Mouse (Mus musculus): ENCODE results near the gene Onecut3. TPM values are rescaled to one million over a fixed set of nuclear protein-coding genes. Genes with fewer than 3 reads are reported as not detected.

Onecut3 gene
- polyA plus RNA-seq, 1 experiment from 2014 or later: not detected

DNA sequence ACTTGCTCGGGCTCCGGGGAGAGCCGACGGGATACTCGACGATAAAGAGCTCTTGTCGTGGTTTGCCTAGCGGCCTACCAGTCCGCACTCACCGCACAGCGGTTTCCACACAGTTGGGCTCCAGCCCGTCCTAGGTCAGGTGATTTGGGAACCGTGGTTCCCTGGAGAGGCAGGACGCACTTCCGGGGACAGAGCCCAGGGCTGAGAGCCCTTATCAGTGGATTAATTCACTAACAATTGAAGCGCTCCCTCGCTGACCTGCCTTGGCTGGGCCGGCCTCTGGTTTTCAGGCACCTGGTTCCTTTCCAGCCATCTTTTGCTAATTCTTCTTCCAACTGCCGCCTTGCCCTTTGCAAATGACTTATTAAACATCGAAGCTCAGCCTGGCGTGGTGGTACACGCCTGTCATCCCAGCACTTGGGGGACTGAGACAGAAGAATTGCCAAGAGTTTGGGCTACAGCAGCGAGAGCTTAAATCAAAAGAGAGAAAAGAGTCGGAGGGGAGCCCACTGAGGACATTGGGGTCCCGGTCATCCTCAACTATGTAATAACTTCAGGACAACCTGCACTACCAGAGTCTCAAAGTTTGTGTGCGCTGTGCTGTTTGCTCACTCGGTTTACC is 9.1 kb downstream of the Onecut3 start:
- H3K4me3 ChIP-seq (replicated peaks): no peak overlapping the region
- no peaks in the 10 kb centered on the region for H3K9me3 ChIP-seq (replicated peaks)
- WGBS (ENCODE audit: insufficient replicate concordance): 3% methylated on average over 27 of the region's 27 CpGs
- no peak overlapping the region for H3K9ac ChIP-seq
- no peak overlapping the region for H3K27ac ChIP-seq (replicated peaks)
- H3K4me2 ChIP-seq: no peak overlapping the region
- H3K27me3 ChIP-seq: peaks cover 96% of the 10 kb centered on the region
- H3K36me3 ChIP-seq (replicated peaks): no peaks in the 10 kb centered on the region
- no peak for ATAC-seq (ENCODE audit: insufficient read depth)
- peaks cover 15% of the 10 kb centered on the region for H3K4me1 ChIP-seq (replicated peaks)

GRCm38 (mm10) chr10:80504724-80505123 is 10.1 kb downstream of the Onecut3 start:
- H3K4me1 ChIP-seq (replicated peaks): peaks cover 18% of the 10 kb centered on the region
- H3K4me2 ChIP-seq: no peak overlapping the region
- H3K9ac ChIP-seq: no peak overlapping the region
- 5% methylated on average over 9 of the region's 9 CpGs for WGBS (ENCODE audit: insufficient replicate concordance)
- no peak overlapping the region for H3K4me3 ChIP-seq (replicated peaks)
- peaks cover 96% of the 10 kb centered on the region for H3K27me3 ChIP-seq
- no peaks in the 10 kb centered on the region for H3K9me3 ChIP-seq (replicated peaks)
- ATAC-seq (ENCODE audit: insufficient read depth): no peak
- H3K27ac ChIP-seq (replicated peaks): no peak overlapping the region
- no peaks in the 10 kb centered on the region for H3K36me3 ChIP-seq (replicated peaks)

DNA sequence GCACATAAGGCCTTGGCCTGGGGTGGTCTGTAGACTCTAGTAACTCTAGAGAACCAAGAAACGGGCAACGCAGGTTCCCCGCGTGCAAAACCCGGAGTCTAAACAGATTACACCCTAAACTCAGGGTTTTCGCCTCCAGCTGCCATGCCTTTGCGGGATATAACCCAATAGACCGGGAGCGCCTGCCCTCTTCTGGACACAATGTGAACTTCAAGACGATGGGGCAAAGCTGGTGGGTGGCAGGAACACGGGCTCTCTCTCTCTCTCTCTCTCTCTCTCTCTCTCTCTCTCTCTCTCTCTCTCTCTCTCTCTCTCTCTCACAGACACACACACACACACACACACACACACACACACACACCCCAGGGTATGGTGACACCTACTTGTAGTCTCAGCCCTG is 11.6 kb downstream of the Onecut3 start:
- Histone ChIP-seq H3K4me2 (no peak overlapping the region), H3K4me3 (replicated peaks) (no peak overlapping the region), H3K4me1 (replicated peaks) (peaks cover 20% of the 10 kb centered on the region), H3K9ac (no peak overlapping the region), H3K9me3 (replicated peaks) (no peaks in the 10 kb centered on the region), H3K36me3 (replicated peaks) (no peaks in the 10 kb centered on the region), H3K27ac (replicated peaks) (no peak overlapping the region), H3K27me3 (peaks cover 95% of the 10 kb centered on the region)
- no peak for ATAC-seq (ENCODE audit: insufficient read depth)
- whole genome bisulfite sequencing (ENCODE audit: insufficient replicate concordance): under 1% methylated on average over 11 of the region's 11 CpGs

DNA sequence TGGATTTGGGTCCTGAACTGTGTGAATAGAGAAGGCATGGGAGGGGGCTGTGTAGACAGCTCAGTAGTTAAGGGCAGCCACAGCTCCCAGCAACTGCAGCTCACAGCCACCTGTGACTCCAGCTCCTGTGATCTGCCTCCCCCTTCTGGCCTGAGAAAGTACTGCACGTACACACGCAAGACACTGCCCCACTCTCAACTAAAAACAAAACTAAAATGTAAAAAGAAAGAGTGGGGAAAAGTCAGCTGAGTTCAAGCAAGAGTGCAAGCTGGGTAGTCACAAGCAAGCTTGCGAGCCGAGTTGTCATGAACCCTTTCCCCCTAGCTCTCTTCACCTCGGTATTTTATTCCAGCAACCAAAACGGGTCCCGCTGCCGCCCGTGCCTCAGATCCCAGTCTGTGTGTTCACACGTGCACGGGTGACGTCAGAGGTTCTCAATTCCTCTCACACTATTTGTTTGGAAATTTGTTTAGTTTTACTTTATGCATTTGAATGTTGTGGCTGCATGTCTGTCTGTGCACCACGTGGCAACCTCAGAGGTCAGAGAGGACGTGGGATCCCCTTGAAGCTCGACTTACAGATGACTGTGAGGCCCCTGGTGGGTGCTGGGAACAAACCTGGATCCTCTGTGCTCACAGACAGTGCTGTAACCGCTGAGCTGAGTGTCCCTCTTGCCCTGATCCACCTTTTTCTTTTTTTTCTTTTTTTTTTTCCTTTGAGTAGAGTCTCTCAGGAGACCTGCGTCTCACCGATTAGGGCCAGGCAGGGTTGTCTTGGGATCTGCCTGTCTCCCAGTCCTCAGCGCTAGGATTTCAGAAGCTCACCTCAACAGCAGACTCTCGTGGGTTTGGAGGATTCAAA is 15.0 kb downstream of the Onecut3 start:
- Histone ChIP-seq H3K9ac (peak overlapping the region; percentile 28; the same call in 1 of the 2 replicates), H3K27me3 (peaks cover 96% of the 10 kb centered on the region), H3K4me3 (replicated peaks) (peak overlapping the region; percentile 51), H3K9me3 (replicated peaks) (no peaks in the 10 kb centered on the region), H3K4me2 (peak overlapping the region; percentile 78), H3K4me1 (replicated peaks) (peaks cover 12% of the 10 kb centered on the region), H3K36me3 (replicated peaks) (no peaks in the 10 kb centered on the region), H3K27ac (replicated peaks) (no peak overlapping the region)
- 8% methylated on average over 20 of the region's 20 CpGs for WGBS (ENCODE audit: insufficient replicate concordance)
- ATAC-seq (ENCODE audit: insufficient read depth): no peak

- Histone ChIP-seq H3K36me3 (replicated peaks) (no peaks in the 10 kb centered on the region), H3K4me3 (replicated peaks) (no peak overlapping the region), H3K4me1 (replicated peaks) (peaks cover 12% of the 10 kb centered on the region), H3K4me2 (peak overlapping the region; percentile 78; the same call in 1 of the 2 replicates), H3K27ac (replicated peaks) (no peak overlapping the region), H3K9me3 (replicated peaks) (no peaks in the 10 kb centered on the region), H3K9ac (no peak overlapping the region), H3K27me3 (peaks cover 96% of the 10 kb centered on the region)
- 30% methylated on average over 10 of the region's 10 CpGs for WGBS (ENCODE audit: insufficient replicate concordance)
- no peak for ATAC-seq (ENCODE audit: insufficient read depth)
Measured at GRCm38 (mm10) chr10:80510273-80510660, 15.6 kb downstream of the Onecut3 start.

GRCm38 (mm10) chr10:80513739-80514138 is 19.1 kb downstream of the Onecut3 start:
- peaks cover 5% of the 10 kb centered on the region for H3K4me1 ChIP-seq (replicated peaks)
- H3K27me3 ChIP-seq: peaks cover 96% of the 10 kb centered on the region
- no peak overlapping the region for H3K27ac ChIP-seq (replicated peaks)
- WGBS (ENCODE audit: insufficient replicate concordance): 11% methylated on average over 19 of the region's 19 CpGs
- no peak overlapping the region for H3K9ac ChIP-seq
- no peak overlapping the region for H3K4me2 ChIP-seq
- no peaks in the 10 kb centered on the region for H3K9me3 ChIP-seq (replicated peaks)
- H3K36me3 ChIP-seq (replicated peaks): no peaks in the 10 kb centered on the region
- no peak overlapping the region for H3K4me3 ChIP-seq (replicated peaks)
- no peak for ATAC-seq (ENCODE audit: insufficient read depth)

- no peak overlapping the region for H3K4me2 ChIP-seq
- no peaks in the 10 kb centered on the region; the same call in 1 of the 2 replicates for H3K4me1 ChIP-seq (replicated peaks)
- ATAC-seq (ENCODE audit: insufficient read depth): no peak
- no peak overlapping the region for H3K27ac ChIP-seq (replicated peaks)
- H3K9me3 ChIP-seq (replicated peaks): no peaks in the 10 kb centered on the region
- WGBS (ENCODE audit: insufficient replicate concordance): 45% methylated on average over 2 of the region's 2 CpGs
- H3K36me3 ChIP-seq (replicated peaks): no peaks in the 10 kb centered on the region
- H3K27me3 ChIP-seq: peaks cover 77% of the 10 kb centered on the region
- no peak overlapping the region for H3K9ac ChIP-seq
- H3K4me3 ChIP-seq (replicated peaks): no peak overlapping the region
Measured at GRCm38 (mm10) chr10:80519287-80519686, 24.7 kb downstream of the Onecut3 start.

GRCm38 (mm10) chr10:80523299-80523698 is 28.7 kb downstream of the Onecut3 start:
- no peaks in the 10 kb centered on the region for H3K36me3 ChIP-seq (replicated peaks)
- H3K27me3 ChIP-seq: peaks cover 79% of the 10 kb centered on the region
- no peaks in the 10 kb centered on the region for H3K9me3 ChIP-seq (replicated peaks)
- no peak overlapping the region for H3K27ac ChIP-seq (replicated peaks)
- ATAC-seq (ENCODE audit: insufficient read depth): no peak
- WGBS (ENCODE audit: insufficient replicate concordance): 86% methylated on average over 7 of the region's 7 CpGs
- no peaks in the 10 kb centered on the region; the same call in 1 of the 2 replicates for H3K4me1 ChIP-seq (replicated peaks)
- H3K4me3 ChIP-seq (replicated peaks): no peak overlapping the region
- no peak overlapping the region for H3K4me2 ChIP-seq
- no peak overlapping the region for H3K9ac ChIP-seq

GRCm38 (mm10) chr10:80526172-80526571 is 31.5 kb downstream of the Onecut3 start:
- Histone ChIP-seq H3K4me2 (no peak overlapping the region), H3K27me3 (peaks cover 90% of the 10 kb centered on the region), H3K36me3 (replicated peaks) (no peaks in the 10 kb centered on the region), H3K4me1 (replicated peaks) (no peaks in the 10 kb centered on the region; the same call in none of the 2 replicates), H3K9me3 (replicated peaks) (no peaks in the 10 kb centered on the region), H3K27ac (replicated peaks) (no peak overlapping the region), H3K9ac (no peak overlapping the region), H3K4me3 (replicated peaks) (no peak overlapping the region)
- 31% methylated on average over 9 of the region's 9 CpGs for WGBS (ENCODE audit: insufficient replicate concordance)
- no peak for ATAC-seq (ENCODE audit: insufficient read depth)

DNA sequence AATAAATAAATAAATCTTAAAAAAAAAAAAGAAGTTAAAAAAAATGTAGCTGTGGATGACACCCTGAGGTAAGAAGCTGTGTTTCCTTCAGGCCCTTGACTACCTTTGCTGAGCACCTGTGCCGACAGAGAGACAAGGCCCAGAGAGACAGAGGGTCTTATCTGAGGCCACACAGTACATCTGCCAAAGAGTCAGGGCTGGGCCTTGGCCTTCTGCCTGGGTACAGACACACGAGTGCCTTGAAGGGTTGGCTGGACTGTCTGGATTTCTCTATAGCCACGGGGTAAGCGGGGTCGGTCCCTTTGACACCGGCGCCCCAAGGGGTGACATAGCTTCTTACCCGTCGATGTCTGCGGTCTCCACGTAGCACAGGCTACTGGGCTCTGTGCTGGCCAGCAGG is 38.1 kb downstream of the Onecut3 start:
- Histone ChIP-seq H3K4me3 (replicated peaks) (no peak overlapping the region), H3K27me3 (peaks cover 48% of the 10 kb centered on the region), H3K4me2 (peak overlapping the region; percentile 27), H3K27ac (replicated peaks) (peak overlapping the region; percentile 90; the same call in 1 of the 2 replicates), H3K9me3 (replicated peaks) (no peaks in the 10 kb centered on the region), H3K4me1 (replicated peaks) (peaks cover 49% of the 10 kb centered on the region), H3K36me3 (replicated peaks) (no peaks in the 10 kb centered on the region), H3K9ac (no peak overlapping the region)
- WGBS (ENCODE audit: insufficient replicate concordance): 70% methylated on average over 11 of the region's 11 CpGs
- ATAC-seq (ENCODE audit: insufficient read depth): peak; percentile 16; the same call in 1 of the 2 replicates

- Histone ChIP-seq H3K9ac (peak overlapping the region; percentile 32; the same call in 1 of the 2 replicates), H3K27me3 (peaks cover 44% of the 10 kb centered on the region), H3K4me1 (replicated peaks) (peaks cover 58% of the 10 kb centered on the region), H3K36me3 (replicated peaks) (no peaks in the 10 kb centered on the region), H3K4me3 (replicated peaks) (no peak overlapping the region), H3K27ac (replicated peaks) (peak overlapping the region; percentile 90), H3K4me2 (peak overlapping the region; percentile 91), H3K9me3 (replicated peaks) (no peaks in the 10 kb centered on the region)
- WGBS (ENCODE audit: insufficient replicate concordance): 4% methylated on average over 7 of the region's 7 CpGs
- peak; percentile 76 for ATAC-seq (ENCODE audit: insufficient read depth)
Measured at GRCm38 (mm10) chr10:80533704-80534103, 39.1 kb downstream of the Onecut3 start.
